Mouse (Mus musculus) brain, embryonic 18.5 days (tissue): ENCODE measurements around the gene Rbm19.

Experiments used
- DNase-seq: peaks from one replicate; pipeline ENCODE4 v3.0.0-alpha.2; 2012; ENCODE audit warnings: low read depth, low spot score

Rbm19 gene

GRCm38 (mm10) chr5:120204316-120204715 lies 88.1 kb downstream of the Rbm19 start:
- DNase-seq: no peak

- no peak for DNase-seq
Measured at GRCm38 (mm10) chr5:120206313-120206943, 90.2 kb downstream of the Rbm19 start.

- DNase-seq: no peak
Measured at GRCm38 (mm10) chr5:120207492-120207891, 91.2 kb downstream of the Rbm19 start.

GRCm38 (mm10) chr5:120210668-120211067 lies 94.4 kb downstream of the Rbm19 start:
- DNase-seq: no peak

- no peak for DNase-seq
Measured at GRCm38 (mm10) chr5:120211182-120211581, 94.9 kb downstream of the Rbm19 start.

- no peak for DNase-seq
Measured at GRCm38 (mm10) chr5:120214511-120214910, 98.2 kb downstream of the Rbm19 start.

- DNase-seq: no peak
Measured at GRCm38 (mm10) chr5:120221216-120221615, 105.0 kb downstream of the Rbm19 start.

GRCm38 (mm10) chr5:120225383-120225782 lies 109.1 kb downstream of the Rbm19 start:
- no peak for DNase-seq

- DNase-seq: no peak
Measured at GRCm38 (mm10) chr5:120228613-120229409, 112.5 kb downstream of the Rbm19 start.

GRCm38 (mm10) chr5:120231435-120232147 lies 115.3 kb downstream of the Rbm19 start:
- DNase-seq: peak; percentile 87

GRCm38 (mm10) chr5:120235147-120235546 lies 118.9 kb downstream of the Rbm19 start:
- DNase-seq: no peak

- DNase-seq: peak; percentile 68
Measured at GRCm38 (mm10) chr5:120235571-120235970, 119.3 kb downstream of the Rbm19 start.

GRCm38 (mm10) chr5:120240071-120240470 lies 123.8 kb downstream of the Rbm19 start:
- DNase-seq: no peak

- DNase-seq: no peak
Measured at GRCm38 (mm10) chr5:120245336-120245735, 129.1 kb downstream of the Rbm19 start.
